Mouse (Mus musculus) spleen, adult 2 months (tissue): ENCODE data around the gene Cabcoco1.

ENCODE experiments used
- CTCF ChIP-seq: fragments of 200-500 bp; IDR thresholded peaks from 2 replicates; pipeline ENCODE4 v1.5.1; 2011; ENCODE audit warnings: mild to moderate bottlenecking, inconsistent platforms; ENCODE audit not compliant: insufficient read depth, insufficient read length, insufficient replicate concordance; ENCODE audit errors: extremely low read depth
- POLR2A ChIP-seq: fragments of 200-500 bp; IDR thresholded peaks from 2 replicates; pipeline ENCODE4 v1.6.1; 2011; ENCODE audit warnings: low read depth, low read length, inconsistent platforms

DNA sequence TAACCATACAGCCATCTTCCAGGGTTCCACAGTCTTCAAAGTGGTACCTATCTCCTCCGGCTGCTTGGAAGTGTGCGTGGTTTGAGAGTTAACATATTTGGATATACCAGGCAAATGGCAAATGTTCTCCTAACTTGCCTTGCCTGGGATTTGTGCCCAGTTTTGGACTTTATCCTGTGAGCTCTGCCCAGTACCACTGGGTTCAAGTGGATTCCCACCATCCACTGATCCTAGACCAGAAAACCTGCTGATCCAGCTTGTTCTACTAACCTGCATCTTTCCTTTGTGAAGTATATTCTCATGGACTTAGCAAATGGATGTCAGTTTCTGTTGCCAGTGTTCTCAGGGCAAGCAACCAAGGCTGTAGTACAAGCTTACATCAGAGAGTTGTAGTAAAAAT lies 46.5 kb downstream of the Cabcoco1 start:
- TF ChIP-seq CTCF (no peak), POLR2A (no peak)
